Mouse (Mus musculus) forebrain, postnatal 0 days (tissue): ENCODE data around the gene Exoc4. TPM values are rescaled to one million over a fixed set of nuclear protein-coding genes. Genes with fewer than 3 reads are reported as not detected.

ENCODE experiments used
- ATAC-seq: fragments of 200-750 bp; cut with Nextera tagmentation; 2 replicates; pipeline ENCODE4 v1.8.0; 2017; ENCODE audit warnings: mild to moderate bottlenecking, moderate library complexity
- DNase-seq: peaks from one replicate; pipeline ENCODE4 v3.0.0-alpha.2; 2015
- H3K27ac ChIP-seq: fragments of 300-500 bp; sonication (generic); 2 replicates; pipeline ENCODE4 v1.5.1; 2014; ENCODE audit warnings: low read depth, mild to moderate bottlenecking, antibody characterized with exemption, low read length, moderate library complexity, mixed read lengths
- H3K27me3 ChIP-seq: fragments of 300-500 bp; sonication (generic); 2 replicates; pipeline ENCODE4 v1.6.1; 2014; ENCODE audit warnings: mild to moderate bottlenecking, low read length, mixed read lengths; ENCODE audit not compliant: insufficient read depth
- H3K36me3 ChIP-seq: fragments of 300-500 bp; sonication (generic); 2 replicates; pipeline ENCODE4 v1.6.1; 2014; ENCODE audit warnings: mild to moderate bottlenecking, moderate library complexity; ENCODE audit not compliant: insufficient read depth
- H3K4me1 ChIP-seq: fragments of 300-500 bp; sonication (generic); 2 replicates; pipeline ENCODE4 v1.6.1; 2014; ENCODE audit warnings: antibody characterized with exemption; ENCODE audit not compliant: insufficient read depth
- H3K4me2 ChIP-seq: fragments of 300-500 bp; sonication (generic); 2 replicates; pipeline ENCODE4 v1.6.1; 2014; ENCODE audit warnings: low read depth, mild to moderate bottlenecking, moderate library complexity
- H3K4me3 ChIP-seq: fragments of 300-500 bp; sonication (generic); 2 replicates; pipeline ENCODE4 v1.5.1; 2014; ENCODE audit warnings: low read depth, low read length, mixed read lengths
- H3K9ac ChIP-seq: fragments of 300-500 bp; sonication (generic); 2 replicates; pipeline ENCODE4 v1.6.1; 2014; ENCODE audit warnings: mild to moderate bottlenecking
- H3K9me3 ChIP-seq: fragments of 300-500 bp; sonication (generic); 2 replicates; pipeline ENCODE4 v1.6.1; 2016; ENCODE audit warnings: low read length
- CTCF ChIP-seq: sonication (generic); IDR thresholded peaks from 2 replicates; pipeline ENCODE4 v1.5.1; 2016; ENCODE audit warnings: antibody characterized with exemption, control low read depth, low read depth
- WGBS: fragments of 180-500 bp; shearing (Covaris S2); extraction: QIAGEN DNeasy Blood & Tissue Kit; methylation state at CpG from one replicate; pipeline ENCODE4 v1.1.7; 2014; 5-methylcytosine and 5-hydroxymethylcytosine counted together
- polyA plus RNA-seq: library from polyadenylated mRNA; unstranded; fragments of >200 nt; fragmentation: Nextera tagmentation; extraction: Ambion mirVana; gene quantifications from 2 replicates; pipeline ENCODE4 v1.2.1, GENCODE M21; 2015
- total RNA-seq: library from RNA; depleted of rRNA; stranded (reverse); fragments of >200 nt; gene quantifications from 2 replicates; pipeline ENCODE4 v1.2.3, GENCODE M21; 2014

Exoc4 gene
- total and polyA plus RNA-seq, 2 experiments from 2014 or later: 29.0 to 90.9 TPM

DNA sequence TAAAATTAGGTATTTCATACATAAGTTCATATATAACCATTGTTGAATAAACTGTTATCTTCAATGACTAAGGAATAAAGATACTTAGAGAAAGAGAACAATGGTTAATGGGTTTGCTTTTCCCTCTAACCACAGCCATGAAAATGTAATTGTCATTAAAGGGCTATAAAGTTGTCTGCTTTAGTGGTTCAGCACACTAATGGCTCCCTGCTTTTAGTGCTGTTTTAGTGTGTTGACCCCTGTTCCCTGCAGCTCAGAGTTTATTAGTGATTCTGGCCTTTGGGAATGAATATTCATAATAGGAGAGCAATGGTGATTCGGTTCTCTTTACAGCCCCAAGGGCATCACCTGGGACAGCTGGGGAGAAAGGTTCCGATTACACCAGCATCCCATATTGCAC lies 483.3 kb downstream of the Exoc4 start:
- DNase-seq: no peak
- Histone ChIP-seq H3K36me3 (no peaks in the 10 kb centered on the region), H3K9ac (no peak overlapping the region), H3K4me1 (peaks cover 10% of the 10 kb centered on the region; the same call in 1 of the 2 replicates), H3K27me3 (no peaks in the 10 kb centered on the region), H3K4me3 (no peak overlapping the region), H3K9me3 (no peaks in the 10 kb centered on the region), H3K4me2 (no peak overlapping the region), H3K27ac (no peak overlapping the region)
- TF ChIP-seq CTCF: no peak
- ATAC-seq: no peak
- WGBS: 57% methylated on average over 2 of the region's 2 CpGs

DNA sequence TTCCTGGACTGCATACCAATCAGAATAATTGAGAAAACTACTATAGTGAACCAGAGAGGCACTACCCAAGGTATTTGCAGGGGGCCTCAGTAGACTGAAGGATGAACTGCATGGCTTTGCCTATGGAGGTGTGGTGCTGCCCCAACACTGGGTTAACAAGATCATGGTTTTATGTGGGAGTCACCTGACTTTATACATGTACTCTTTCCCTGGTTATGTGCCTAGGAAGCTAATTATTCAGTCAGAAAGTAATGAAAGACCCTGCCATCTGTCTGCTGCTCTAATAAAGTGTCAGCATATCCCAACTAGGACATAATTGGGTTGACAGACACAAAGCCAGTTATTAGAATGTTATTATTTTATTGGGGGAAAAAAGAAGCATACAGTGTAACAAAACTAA lies 484.7 kb downstream of the Exoc4 start:
- Histone ChIP-seq H3K4me3 (no peak overlapping the region), H3K27me3 (no peaks in the 10 kb centered on the region), H3K4me1 (peaks cover 10% of the 10 kb centered on the region; the same call in 1 of the 2 replicates), H3K36me3 (no peaks in the 10 kb centered on the region), H3K27ac (peak overlapping the region; percentile 35; the same call in 1 of the 2 replicates), H3K9me3 (no peaks in the 10 kb centered on the region), H3K4me2 (no peak overlapping the region), H3K9ac (no peak overlapping the region)
- no peak for TF ChIP-seq CTCF
- ATAC-seq: no peak
- DNase-seq: no peak

- ATAC-seq (no peak), DNase-seq (no peak)
- peak overlapping the region; percentile 35 for H3K27ac ChIP-seq
- H3K36me3 ChIP-seq: no peaks in the 10 kb centered on the region
- H3K9ac ChIP-seq: no peak overlapping the region
- no peaks in the 10 kb centered on the region for H3K9me3 ChIP-seq
- no peaks in the 10 kb centered on the region for H3K27me3 ChIP-seq
- no peak overlapping the region for H3K4me3 ChIP-seq
- H3K4me1 ChIP-seq: peaks cover 13% of the 10 kb centered on the region; the same call in 1 of the 2 replicates
- no peak for TF ChIP-seq CTCF
- no peak overlapping the region for H3K4me2 ChIP-seq
- WGBS: 46% methylated on average over 3 of the region's 3 CpGs
Observed at GRCm38 (mm10) chr6:33734032-33734431, 485.1 kb downstream of the Exoc4 start.

DNA sequence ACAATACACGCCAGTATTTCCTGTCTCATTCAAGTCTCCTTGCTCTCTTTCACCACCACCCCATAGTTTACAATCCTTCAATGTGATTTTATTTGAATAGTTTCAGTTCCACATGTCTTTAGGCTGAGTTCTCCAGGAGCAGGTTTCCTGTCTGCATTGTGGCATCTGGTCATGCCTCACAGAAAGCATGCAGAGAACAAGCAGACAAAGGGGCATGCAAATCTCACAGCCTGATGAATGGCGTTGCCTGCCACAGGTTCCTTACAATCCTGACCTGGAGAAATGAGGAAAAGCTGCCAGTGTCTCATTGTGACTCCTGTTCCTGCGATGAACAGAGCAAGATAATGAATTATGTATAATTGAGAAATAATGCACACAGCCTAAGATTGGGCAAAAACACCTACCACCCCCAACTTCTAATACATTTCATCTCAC lies 490.0 kb downstream of the Exoc4 start:
- peak overlapping the region; percentile 64 for H3K27ac ChIP-seq
- peak; percentile 46 for DNase-seq
- 12% methylated on average over 3 of the region's 3 CpGs for WGBS

GRCm38 (mm10) chr6:33739304-33739703 lies 490.4 kb downstream of the Exoc4 start:
- H3K27me3 ChIP-seq: no peaks in the 10 kb centered on the region
- no peak overlapping the region for H3K9ac ChIP-seq
- H3K4me1 ChIP-seq: peaks cover 6% of the 10 kb centered on the region; the same call in 1 of the 2 replicates
- 0 out of 2 replicates have a peak, but pooled peaks cover 4% of the 10 kb centered on the region for H3K9me3 ChIP-seq
- H3K27ac ChIP-seq: peak overlapping the region; percentile 64
- TF ChIP-seq CTCF: no peak
- WGBS: 17% methylated on average over 4 of the region's 4 CpGs
- DNase-seq: no peak
- no peak overlapping the region for H3K4me3 ChIP-seq
- no peak overlapping the region for H3K4me2 ChIP-seq
- H3K36me3 ChIP-seq: no peaks in the 10 kb centered on the region
- no peak; the same call in 1 of the 2 replicates for ATAC-seq

More for the DNA sequence above, 490.0 kb downstream of the Exoc4 start:
- Histone ChIP-seq H3K4me3 (no peak overlapping the region), H3K36me3 (no peaks in the 10 kb centered on the region), H3K9ac (0 out of 2 replicates have a peak overlapping the region, but pooled peaks have one; percentile 14), H3K9me3 (0 out of 2 replicates have a peak, but pooled peaks cover 4% of the 10 kb centered on the region), H3K27me3 (no peaks in the 10 kb centered on the region), H3K4me2 (no peak overlapping the region), H3K4me1 (peaks cover 10% of the 10 kb centered on the region; the same call in 1 of the 2 replicates)
- TF ChIP-seq CTCF: no peak
- ATAC-seq: peak; percentile 48; the same call in 1 of the 2 replicates

GRCm38 (mm10) chr6:33755976-33756375 lies 507.1 kb downstream of the Exoc4 start:
- Histone ChIP-seq H3K27me3 (no peaks in the 10 kb centered on the region), H3K4me2 (no peak overlapping the region), H3K9ac (no peak overlapping the region), H3K27ac (no peak overlapping the region), H3K9me3 (no peaks in the 10 kb centered on the region), H3K36me3 (no peaks in the 10 kb centered on the region), H3K4me3 (no peak overlapping the region), H3K4me1 (no peaks in the 10 kb centered on the region)
- TF ChIP-seq CTCF: no peak
- ATAC-seq: no peak
- 89% methylated on average over 5 of the region's 5 CpGs for WGBS
- DNase-seq: no peak

- H3K9me3 ChIP-seq: no peaks in the 10 kb centered on the region
- ATAC-seq (no peak), DNase-seq (peak; percentile 44)
- TF ChIP-seq CTCF: no peak
- H3K36me3 ChIP-seq: no peaks in the 10 kb centered on the region
- no peak overlapping the region for H3K4me3 ChIP-seq
- no peak overlapping the region for H3K4me2 ChIP-seq
- no peak overlapping the region for H3K9ac ChIP-seq
- no peak overlapping the region for H3K27ac ChIP-seq
- no peaks in the 10 kb centered on the region for H3K4me1 ChIP-seq
- no peaks in the 10 kb centered on the region for H3K27me3 ChIP-seq
Observed at GRCm38 (mm10) chr6:33761557-33761956, 512.7 kb downstream of the Exoc4 start.

DNA sequence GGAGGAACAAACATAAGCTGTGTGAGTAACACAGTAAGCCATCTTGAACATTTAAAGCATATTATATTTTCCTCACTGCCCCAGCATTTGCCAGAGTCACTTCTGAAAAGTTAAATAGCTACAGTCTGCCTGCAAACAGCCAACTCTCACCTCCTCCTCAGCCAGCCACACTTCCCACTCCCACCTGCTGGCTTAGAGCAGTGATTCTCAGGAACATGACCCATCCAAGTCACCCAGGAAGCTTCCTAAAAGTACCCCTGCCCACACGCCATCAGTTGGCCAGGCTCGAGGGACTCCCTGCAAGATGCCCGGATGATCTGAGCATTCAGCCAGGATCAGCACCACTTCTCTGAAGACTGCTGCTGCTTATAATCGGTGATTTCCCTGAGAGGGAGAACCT lies 514.4 kb downstream of the Exoc4 start:
- TF ChIP-seq CTCF: no peak
- no peaks in the 10 kb centered on the region for H3K27me3 ChIP-seq
- 71% methylated on average over 4 of the region's 4 CpGs for WGBS
- H3K4me3 ChIP-seq: no peak overlapping the region
- ATAC-seq (peak; percentile 38; the same call in 1 of the 2 replicates), DNase-seq (peak; percentile 42)
- H3K4me1 ChIP-seq: no peaks in the 10 kb centered on the region
- H3K4me2 ChIP-seq: no peak overlapping the region
- H3K9me3 ChIP-seq: no peaks in the 10 kb centered on the region
- H3K9ac ChIP-seq: no peak overlapping the region
- no peaks in the 10 kb centered on the region for H3K36me3 ChIP-seq
- no peak overlapping the region for H3K27ac ChIP-seq
